Mouse (Mus musculus) small intestine, adult 2 months (tissue): ENCODE measurements around the gene Pias4.
"Not testable (repeated sequence)": the region's sequence is repeated elsewhere in the genome, so short reads cannot be mapped to it uniquely, and the experiment has no call there.

Experiments used
- CTCF ChIP-seq: fragments of 200-500 bp; IDR thresholded peaks from 2 replicates; pipeline ENCODE4 v1.5.1; 2012; ENCODE audit warnings: low read depth, mild to moderate bottlenecking, control low read depth, inconsistent platforms, low read length, moderate library complexity, mixed read lengths; ENCODE audit not compliant: insufficient replicate concordance, insufficient read length; ENCODE audit errors: extremely low read depth
- POLR2A ChIP-seq: fragments of 200-500 bp; IDR thresholded peaks from 2 replicates; pipeline ENCODE4 v1.6.1; 2012; ENCODE audit warnings: low read depth, mild to moderate bottlenecking, control low read depth, inconsistent platforms, low read length, moderate library complexity

- not testable (repeated sequence) for TF ChIP-seq POLR2A, CTCF
Measured at GRCm38 (mm10) chr10:81169411-81169900, 1.7 kb upstream of the Pias4 start.
